Mouse (Mus musculus) v-Abl transformed pro-B cells (cell line): ENCODE measurements around the gene Sdc1.

Experiments
- in situ Hi-C, 2 experiments: fragments of 400-800 bp; cut with MboI; formaldehyde crosslinking; loops; one replicate each; pipeline ENCODE4 v1.15.1; 2025; ENCODE audit not compliant: unreplicated experiment in 2 of 2

Gene Sdc1

GRCm38 (mm10) chr12:8779851-8780250 is 8.7 kb downstream of the Sdc1 start:
- in situ Hi-C loops = loop anchor here in 1 of 2 experiments (10.0 kb wide), 1 partner anchor 105 kb away; no protein-coding TSS in a partner anchor

GRCm38 (mm10) chr12:8781121-8781520 is 10.0 kb downstream of the Sdc1 start:
- in situ Hi-C loops = no loop called here

- in situ Hi-C loops = no loop called here
These were observed 10.7 kb downstream of the Sdc1 start for GRCm38 (mm10) chr12:8781681-8782378.

- in situ Hi-C loops = no loop called here
These were observed 11.4 kb downstream of the Sdc1 start for GRCm38 (mm10) chr12:8782565-8782964.

- in situ Hi-C loops = no loop called here
These were observed 13.1 kb downstream of the Sdc1 start for GRCm38 (mm10) chr12:8784189-8784588.

- in situ Hi-C loops = no loop called here
These were observed 15.4 kb downstream of the Sdc1 start for GRCm38 (mm10) chr12:8786476-8786875.

GRCm38 (mm10) chr12:8786984-8787730 is 16.0 kb downstream of the Sdc1 start:
- in situ Hi-C loops = no loop called here

GRCm38 (mm10) chr12:8788469-8788868 is 17.3 kb downstream of the Sdc1 start:
- in situ Hi-C loops = no loop called here

- in situ Hi-C loops = no loop called here
These were observed 19.5 kb downstream of the Sdc1 start for GRCm38 (mm10) chr12:8790615-8791014.

GRCm38 (mm10) chr12:8793410-8794051 is 22.4 kb downstream of the Sdc1 start:
- in situ Hi-C loops = no loop called here

- in situ Hi-C loops = no loop called here
These were observed 26.8 kb downstream of the Sdc1 start for GRCm38 (mm10) chr12:8797936-8798335.

- in situ Hi-C loops = no loop called here
These were observed 27.4 kb downstream of the Sdc1 start for GRCm38 (mm10) chr12:8798486-8799020.

GRCm38 (mm10) chr12:8803421-8804076 is 32.4 kb downstream of the Sdc1 start:
- in situ Hi-C loops = no loop called here

GRCm38 (mm10) chr12:8804077-8804456 is 32.9 kb downstream of the Sdc1 start:
- in situ Hi-C loops = no loop called here

- in situ Hi-C loops = no loop called here
These were observed 34.0 kb downstream of the Sdc1 start for GRCm38 (mm10) chr12:8804934-8805722.

- in situ Hi-C loops = no loop called here
These were observed 38.0 kb downstream of the Sdc1 start for GRCm38 (mm10) chr12:8809086-8809485.

GRCm38 (mm10) chr12:8809626-8810025 is 38.5 kb downstream of the Sdc1 start:
- in situ Hi-C loops = no loop called here

- in situ Hi-C loops = no loop called here
These were observed 39.8 kb downstream of the Sdc1 start for GRCm38 (mm10) chr12:8810966-8811365.

GRCm38 (mm10) chr12:8811441-8811871 is 40.3 kb downstream of the Sdc1 start:
- in situ Hi-C loops = no loop called here
